25 mouse cellular contexts compared by ENCODE assay signal in the genomic region with DNA sequence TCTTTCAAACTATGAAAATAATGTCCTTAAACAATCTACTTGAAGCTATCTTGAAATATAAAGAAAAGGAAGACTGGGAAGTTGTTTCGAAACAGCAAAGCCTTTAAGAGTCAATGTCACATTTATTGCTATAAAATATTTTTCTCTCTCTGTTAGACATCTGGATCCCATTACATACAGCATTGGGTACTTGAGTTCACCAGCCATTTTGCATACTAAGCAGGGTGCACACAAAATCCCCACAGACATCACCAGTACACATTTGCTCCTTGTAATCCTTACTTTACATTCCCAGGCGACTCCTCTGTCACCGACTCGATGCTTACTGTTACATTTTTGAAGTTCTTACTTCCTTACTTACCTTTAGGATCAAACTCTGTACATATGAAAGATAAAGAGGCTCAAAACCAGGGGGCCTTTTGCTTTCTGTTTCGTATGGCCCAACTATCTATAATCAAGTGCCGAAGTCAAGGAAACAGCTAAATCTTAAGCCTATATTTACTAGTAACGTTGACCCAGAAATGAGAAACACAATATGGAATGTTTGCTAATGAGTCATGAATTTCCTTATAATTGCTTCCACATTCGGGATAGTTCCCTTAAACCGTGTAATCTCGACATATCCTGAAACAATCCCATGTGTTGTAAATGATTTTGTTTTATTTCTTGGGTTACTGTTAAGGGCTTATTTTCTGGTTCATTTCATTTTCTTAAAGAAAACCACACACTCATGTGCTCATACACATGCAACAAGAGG. TPM values are rescaled to one million over a fixed set of nuclear protein-coding genes. Genes with fewer than 3 reads are reported as not detected.
DNase-seq lines count a peak whose midpoint lies in the region; ATAC-seq lines count a peak whose summit lies in the region.
"Had no signal": no experiment of that assay in that cellular context is flagged by ENCODE, and none has a peak within 500 bp of the region (broad histone marks: within the 10 kb centered on the region; RNA-seq: fewer than 3 reads in every experiment).

No protein-coding gene starts in this region.

- 89% methylated on average over 10 of the region's 10 CpGs for WGBS in midbrain, embryonic 11.5 days
- 87% methylated on average over 10 of the region's 10 CpGs for WGBS in midbrain, embryonic 15.5 days
- 32% methylated on average over 10 of the region's 10 CpGs for WGBS in embryonic facial prominence, embryonic 14.5 days
- WGBS in limb, embryonic 10.5 days = 49% methylated on average over 10 of the region's 10 CpGs
- 86% methylated on average over 10 of the region's 10 CpGs for WGBS in hindbrain, embryonic 16.5 days

- no peak overlapping the region for H3K4me3 ChIP-seq in midbrain, embryonic 11.5 days (ENCODE audit: low read depth, low read length)
- no peak overlapping the region for H3K4me3 ChIP-seq in midbrain, embryonic 15.5 days
- no peak overlapping the region; the same call in 1 of the 2 replicates for H3K4me3 ChIP-seq in embryonic facial prominence, embryonic 14.5 days (ENCODE audit: low read depth, low read length)
- H3K4me3 ChIP-seq in limb, embryonic 10.5 days = no peak overlapping the region
- H3K4me3 ChIP-seq in hindbrain, embryonic 16.5 days (ENCODE audit: low read length) = no peak overlapping the region
- H3K4me3 ChIP-seq: liver, embryonic 13.5 days; megakaryocyte, embryonic 14.5 days; neural tube, embryonic 13.5 days had no signal

- no peak for ATAC-seq in midbrain, embryonic 11.5 days (ENCODE audit: low FRiP score)
- ATAC-seq in midbrain, embryonic 15.5 days (replicated peaks) = no peak
- peak; percentile 41; the same call in 1 of the 2 replicates for ATAC-seq in embryonic facial prominence, embryonic 14.5 days (ENCODE audit: low read depth)
- no peak for ATAC-seq in hindbrain, embryonic 16.5 days
- ATAC-seq: forebrain, embryonic 14.5 days had no signal

- no peak overlapping the region for H3K9ac ChIP-seq in midbrain, embryonic 11.5 days (ENCODE audit: low read length)
- H3K9ac ChIP-seq in midbrain, embryonic 15.5 days = no peak overlapping the region
- H3K9ac ChIP-seq in embryonic facial prominence, embryonic 14.5 days (ENCODE audit: low read depth, low read length) = no peak overlapping the region
- no peak overlapping the region for H3K9ac ChIP-seq in hindbrain, embryonic 16.5 days (ENCODE audit: low read depth, low read length)
- H3K9ac ChIP-seq: liver, embryonic 13.5 days; neural tube, embryonic 13.5 days had no signal

- H3K4me2 ChIP-seq in midbrain, embryonic 11.5 days = no peak overlapping the region
- H3K4me2 ChIP-seq in midbrain, embryonic 15.5 days = no peak overlapping the region
- H3K4me2 ChIP-seq in embryonic facial prominence, embryonic 14.5 days (ENCODE audit: low read depth, low read length) = peak overlapping the region; percentile 30
- no peak overlapping the region for H3K4me2 ChIP-seq in hindbrain, embryonic 16.5 days (ENCODE audit: low read length)
- H3K4me2 ChIP-seq: heart, embryonic 11.5 days; liver, embryonic 13.5 days; neural tube, embryonic 13.5 days had no signal

- no peaks in the 10 kb centered on the region for H3K4me1 ChIP-seq in midbrain, embryonic 11.5 days (ENCODE audit: control insufficient read depth, insufficient read depth, low read length)
- H3K4me1 ChIP-seq in midbrain, embryonic 15.5 days = no peaks in the 10 kb centered on the region
- H3K4me1 ChIP-seq in embryonic facial prominence, embryonic 14.5 days (ENCODE audit: control insufficient read depth, insufficient read depth, low read length) = peaks cover 16% of the 10 kb centered on the region; the same call in 1 of the 2 replicates
- peaks cover 18% of the 10 kb centered on the region for H3K4me1 ChIP-seq in limb, embryonic 10.5 days
- H3K4me1 ChIP-seq in hindbrain, embryonic 16.5 days (ENCODE audit: control insufficient read depth, insufficient read depth, low read depth, low read length) = no peaks in the 10 kb centered on the region
- H3K4me1 ChIP-seq: liver, embryonic 13.5 days; megakaryocyte, embryonic 14.5 days; neural tube, embryonic 13.5 days had no signal

- no peak overlapping the region for H3K27ac ChIP-seq in midbrain, embryonic 11.5 days (ENCODE audit: low read depth, low read length)
- H3K27ac ChIP-seq in midbrain, embryonic 15.5 days = no peak overlapping the region
- peak overlapping the region; percentile 19; the same call in 1 of the 2 replicates for H3K27ac ChIP-seq in embryonic facial prominence, embryonic 14.5 days (replicated peaks; ENCODE audit: low read depth, low read length)
- peak overlapping the region; percentile 56 for H3K27ac ChIP-seq in limb, embryonic 10.5 days
- H3K27ac ChIP-seq in hindbrain, embryonic 16.5 days (ENCODE audit: low read depth, low read length) = no peak overlapping the region
- H3K27ac ChIP-seq: liver, embryonic 13.5 days; neural tube, embryonic 13.5 days had no signal

- no peaks in the 10 kb centered on the region for H3K9me3 ChIP-seq in midbrain, embryonic 11.5 days (ENCODE audit: control insufficient read depth, low read length)
- H3K9me3 ChIP-seq in midbrain, embryonic 15.5 days = no peaks in the 10 kb centered on the region
- no peaks in the 10 kb centered on the region for H3K9me3 ChIP-seq in embryonic facial prominence, embryonic 14.5 days (ENCODE audit: control insufficient read depth, low read length)
- no peaks in the 10 kb centered on the region for H3K9me3 ChIP-seq in limb, embryonic 10.5 days (replicated peaks)
- H3K9me3 ChIP-seq in hindbrain, embryonic 16.5 days (ENCODE audit: control insufficient read depth, low read length) = no peaks in the 10 kb centered on the region
- H3K9me3 ChIP-seq: liver, embryonic 13.5 days; neural tube, embryonic 13.5 days had no signal

- H3K27me3 ChIP-seq in midbrain, embryonic 11.5 days (ENCODE audit: control insufficient read depth, insufficient read depth, low read length) = no peaks in the 10 kb centered on the region
- H3K27me3 ChIP-seq in midbrain, embryonic 15.5 days (replicated peaks) = no peaks in the 10 kb centered on the region
- no peaks in the 10 kb centered on the region for H3K27me3 ChIP-seq in embryonic facial prominence, embryonic 14.5 days (replicated peaks; ENCODE audit: control insufficient read depth, insufficient read depth, low read length)
- no peaks in the 10 kb centered on the region for H3K27me3 ChIP-seq in limb, embryonic 10.5 days (ENCODE audit: low read depth, poor library complexity, severe bottlenecking)
- H3K27me3 ChIP-seq in hindbrain, embryonic 16.5 days (replicated peaks; ENCODE audit: control insufficient read depth, insufficient read depth, low read length) = no peaks in the 10 kb centered on the region
- H3K27me3 ChIP-seq: liver, embryonic 13.5 days; megakaryocyte, embryonic 14.5 days had no signal

- no peaks in the 10 kb centered on the region for H3K36me3 ChIP-seq in midbrain, embryonic 11.5 days (ENCODE audit: control insufficient read depth, insufficient read depth, low read length)
- no peaks in the 10 kb centered on the region for H3K36me3 ChIP-seq in midbrain, embryonic 15.5 days (replicated peaks)
- H3K36me3 ChIP-seq in embryonic facial prominence, embryonic 14.5 days (ENCODE audit: control insufficient read depth, insufficient read depth, low read length) = no peaks in the 10 kb centered on the region
- no peaks in the 10 kb centered on the region for H3K36me3 ChIP-seq in limb, embryonic 10.5 days
- no peaks in the 10 kb centered on the region for H3K36me3 ChIP-seq in hindbrain, embryonic 16.5 days (ENCODE audit: control insufficient read depth, insufficient read depth, low read length)
- H3K36me3 ChIP-seq: liver, embryonic 13.5 days; neural tube, embryonic 13.5 days had no signal

- peak; percentile 26 for DNase-seq in midbrain, embryonic 11.5 days (ENCODE audit: low spot score, missing footprints)
- DNase-seq in embryonic facial prominence, embryonic 14.5 days (ENCODE audit: low spot score) = peak; percentile 58
- no peak for DNase-seq in limb, embryonic 10.5 days (ENCODE audit: low spot score)
- DNase-seq in layer of hippocampus, adult 8-10 months (ENCODE audit: low spot score in 2 of 2) = no peak
- no peak for DNase-seq in gastrocnemius, postnatal 4 days (ENCODE audit: low spot score in 2 of 2)
- DNase-seq: adrenal gland, postnatal 25 days; cerebellum, adult 8-10 months; gastrocnemius, postnatal 10 days; heart, adult 11 months; heart, postnatal 14 days; kidney, adult 11 months; kidney, postnatal 10 days; liver, embryonic 13.5 days; lung, adult 2 months; midbrain, embryonic 14.5 days; retina, postnatal 1 day; right cerebral cortex, postnatal 25 days; thymus, adult 18-20 months had no signal

RNA-seq across cellular contexts. Expression of a gene that starts 49.8 kb away (rescaled TPM):
- polyA plus RNA-seq in midbrain, embryonic 11.5 days (2014; fragmentation: Nextera tagmentation; extraction: Ambion mirVana) = 114 and 122 TPM in 2 replicates
- 84.8 and 98.4 TPM in 2 replicates for polyA plus RNA-seq in midbrain, embryonic 15.5 days (2015; fragmentation: Nextera tagmentation; extraction: Ambion mirVana)
- polyA plus RNA-seq in embryonic facial prominence, embryonic 14.5 days (2014; fragmentation: Nextera tagmentation; extraction: Ambion mirVana) = 51.4 and 55.5 TPM in 2 replicates
- polyA plus RNA-seq in limb, embryonic 10.5 days (2016; fragmentation: Nextera tagmentation; extraction: Ambion mirVana) = 48.0 and 56.8 TPM in 2 replicates
- 10 to 100 TPM; 40.5 to 53.3 (median 45.9) TPM for total RNA-seq in layer of hippocampus, adult 8-10 months (2022)
- total RNA-seq in gastrocnemius, postnatal 4 days (2021) = 10 to 100 TPM; 42.6 to 52.1 TPM
- 63.1 and 68.9 TPM in 2 replicates for polyA plus RNA-seq in hindbrain, embryonic 16.5 days (2015; fragmentation: Nextera tagmentation; extraction: Ambion mirVana)
- total RNA-seq: common myeloid progenitor, adult 5-6 weeks had no signal

Comparison
In these comparisons a context has a peak if more than half of its experiments do, and no peak if none do; other contexts are left out.
1. DNase-seq: peak in midbrain, embryonic 11.5 days (single experiment) and embryonic facial prominence, embryonic 14.5 days (single experiment); none in limb, embryonic 10.5 days (single experiment), layer of hippocampus, adult 8-10 months (0 of 2) and gastrocnemius, postnatal 4 days (0 of 2).
2. H3K27ac ChIP-seq: peak in embryonic facial prominence, embryonic 14.5 days (single experiment) and limb, embryonic 10.5 days (single experiment); none in midbrain, embryonic 11.5 days (single experiment), midbrain, embryonic 15.5 days (single experiment) and hindbrain, embryonic 16.5 days (single experiment).